Mouse (Mus musculus): ENCODE results near the gene Trim40. TPM values are rescaled to one million over a fixed set of nuclear protein-coding genes. Genes with fewer than 3 reads are reported as not detected.

The Trim40 gene
- polyA plus RNA-seq, 1 experiment: not detected

GRCm38 (mm10) chr17:36832694-36833093 lies 57.2 kb downstream of the Trim40 start:
- Histone ChIP-seq H3K27ac (ENCODE audit: control insufficient read depth, insufficient read depth, low read depth, low read length, poor library complexity) (no peak overlapping the region), H3K4me3 (replicated peaks; ENCODE audit: control insufficient read depth, low read depth, low read length) (no peak overlapping the region), H3K4me1 (ENCODE audit: control insufficient read depth, insufficient read depth, low read length) (no peaks in the 10 kb centered on the region; the same call in 1 of the 2 replicates)
- TF ChIP-seq CTCF (IDR thresholded peaks at IDR 0.05; ENCODE audit: control insufficient read depth, insufficient read depth, low read length): no peak
- no peak for TF ChIP-seq POLR2A (IDR thresholded peaks at IDR 0.05; ENCODE audit: borderline replicate concordance, control insufficient read depth, low read depth, low read length)
- WGBS: 68% methylated on average over 4 of the region's 4 CpGs

Other genes with a start within 250 kb of the Trim40 start
- gene H2-M9, start 247.5 kb downstream of the Trim40 start, polyA plus RNA-seq (2011; ENCODE audit: insufficient read depth, insufficient read length, low replicate concordance, missing spikeins): not detected in 2 replicates
- gene H2-M1, start 217.9 kb downstream of the Trim40 start, polyA plus RNA-seq (2011; ENCODE audit: insufficient read depth, insufficient read length, low replicate concordance, missing spikeins): not detected in 2 replicates
- gene H2-M10.5, start 117.2 kb downstream of the Trim40 start, polyA plus RNA-seq (2011; ENCODE audit: insufficient read depth, insufficient read length, low replicate concordance, missing spikeins): not detected in 2 replicates
- not detected in 2 replicates for gene H2-M10.6, start 78.0 kb downstream of the Trim40 start, polyA plus RNA-seq (2011; ENCODE audit: insufficient read depth, insufficient read length, low replicate concordance, missing spikeins)
- gene Trim26, start 53.0 kb downstream of the Trim40 start, polyA plus RNA-seq (2011; ENCODE audit: insufficient read depth, insufficient read length, low replicate concordance, missing spikeins): 20.9 and 39.6 TPM in 2 replicates
- 1.6 TPM in 1 of 2 replicates, not detected in the other for gene Trim15, start 22.9 kb downstream of the Trim40 start, polyA plus RNA-seq (2011; ENCODE audit: insufficient read depth, insufficient read length, low replicate concordance, missing spikeins)
- gene Trim10, start 20.5 kb downstream of the Trim40 start, polyA plus RNA-seq (2011; ENCODE audit: insufficient read depth, insufficient read length, low replicate concordance, missing spikeins): 108 and 159 TPM in 2 replicates
- not detected in 2 replicates for gene Trim31, start 8.0 kb upstream of the Trim40 start, polyA plus RNA-seq (2011; ENCODE audit: insufficient read depth, insufficient read length, low replicate concordance, missing spikeins)
- not detected in 2 replicates for gene Rnf39, start 52.8 kb upstream of the Trim40 start, polyA plus RNA-seq (2011; ENCODE audit: insufficient read depth, insufficient read length, low replicate concordance, missing spikeins)
- gene Ppp1r11, start 61.6 kb upstream of the Trim40 start, polyA plus RNA-seq (2011; ENCODE audit: insufficient read depth, insufficient read length, low replicate concordance, missing spikeins): 21.2 and 37.5 TPM in 2 replicates
- gene Znrd1, start 68.4 kb upstream of the Trim40 start, polyA plus RNA-seq (2011; ENCODE audit: insufficient read depth, insufficient read length, low replicate concordance, missing spikeins): 53.8 and 62.7 TPM in 2 replicates
- 4.0 and 7.8 TPM in 2 replicates for gene Znrd1as, start 68.5 kb upstream of the Trim40 start, polyA plus RNA-seq (2011; ENCODE audit: insufficient read depth, insufficient read length, low replicate concordance, missing spikeins)
- 1.8 TPM in 1 of 2 replicates, not detected in the other for gene 2410137M14Rik, start 91.1 kb upstream of the Trim40 start, polyA plus RNA-seq (2011; ENCODE audit: insufficient read depth, insufficient read length, low replicate concordance, missing spikeins)
- gene H2-M5, start 99.4 kb upstream of the Trim40 start, polyA plus RNA-seq (2011; ENCODE audit: insufficient read depth, insufficient read length, low replicate concordance, missing spikeins): 5.6 and 15.2 TPM in 2 replicates
- gene Zfp57, start 111.0 kb upstream of the Trim40 start, polyA plus RNA-seq (2011; ENCODE audit: insufficient read depth, insufficient read length, low replicate concordance, missing spikeins): 1.3 and 19.0 TPM in 2 replicates
- gene Mog, start 133.3 kb upstream of the Trim40 start, polyA plus RNA-seq (2011; ENCODE audit: insufficient read depth, insufficient read length, low replicate concordance, missing spikeins): not detected in 2 replicates
- 19.5 and 47.1 TPM in 2 replicates for gene Gabbr1, start 155.8 kb upstream of the Trim40 start, polyA plus RNA-seq (2011; ENCODE audit: insufficient read depth, insufficient read length, low replicate concordance, missing spikeins)
- not detected in 2 replicates for gene Olfr90, start 198.4 kb upstream of the Trim40 start, polyA plus RNA-seq (2011; ENCODE audit: insufficient read depth, insufficient read length, low replicate concordance, missing spikeins)
- not detected in 2 replicates for gene Olfr91, start 208.2 kb upstream of the Trim40 start, polyA plus RNA-seq (2011; ENCODE audit: insufficient read depth, insufficient read length, low replicate concordance, missing spikeins)
- not detected in 2 replicates for gene Olfr92, start 230.0 kb upstream of the Trim40 start, polyA plus RNA-seq (2011; ENCODE audit: insufficient read depth, insufficient read length, low replicate concordance, missing spikeins)

Measured in bone marrow, adult 2 months (tissue).